Mouse (Mus musculus): ENCODE results near the gene Sec24d. TPM values are rescaled to one million over a fixed set of nuclear protein-coding genes. Genes with fewer than 3 reads are reported as not detected.
"Not testable (repeated sequence)": the region's sequence is repeated elsewhere in the genome, so short reads cannot be mapped to it uniquely, and the experiment has no call there.

The Sec24d gene
- polyA plus RNA-seq, 1 experiment from 2014 or later, result 59.4 TPM

GRCm38 (mm10) chr3:123354388-123354787 lies 87.1 kb downstream of the Sec24d start:
- ATAC-seq (ENCODE audit: low FRiP score, low TSS enrichment), result no peak
- Histone ChIP-seq H3K36me3 (ENCODE audit: control insufficient read depth, insufficient read depth, low read length) (peaks cover 51% of the 10 kb centered on the region), H3K4me1 (ENCODE audit: control insufficient read depth, insufficient read depth, low read length) (no peaks in the 10 kb centered on the region), H3K4me3 (ENCODE audit: low read length) (no peak overlapping the region), H3K9me3 (ENCODE audit: control insufficient read depth, low read length) (no peaks in the 10 kb centered on the region), H3K27ac (ENCODE audit: low read depth, low read length) (no peak overlapping the region), H3K27me3 (ENCODE audit: control insufficient read depth, insufficient read depth, low read length) (no peaks in the 10 kb centered on the region), H3K9ac (ENCODE audit: low read depth, low read length) (no peak overlapping the region), H3K4me2 (replicated peaks; ENCODE audit: low read depth, low read length) (no peak overlapping the region)
- 90% methylated on average over 9 of the region's 9 CpGs for WGBS

GRCm38 (mm10) chr3:123356377-123356991 lies 89.2 kb downstream of the Sec24d start:
- 66% methylated on average over 4 of the region's 4 CpGs for WGBS
- Histone ChIP-seq H3K4me1 (ENCODE audit: control insufficient read depth, insufficient read depth, low read length) (no peaks in the 10 kb centered on the region), H3K36me3 (ENCODE audit: control insufficient read depth, insufficient read depth, low read length) (peaks cover 58% of the 10 kb centered on the region), H3K4me3 (ENCODE audit: low read length) (no peak overlapping the region), H3K9me3 (ENCODE audit: control insufficient read depth, low read length) (no peaks in the 10 kb centered on the region), H3K27me3 (ENCODE audit: control insufficient read depth, insufficient read depth, low read length) (no peaks in the 10 kb centered on the region), H3K4me2 (replicated peaks; ENCODE audit: low read depth, low read length) (no peak overlapping the region), H3K27ac (ENCODE audit: low read depth, low read length) (no peak overlapping the region), H3K9ac (ENCODE audit: low read depth, low read length) (no peak overlapping the region)
- no peak for ATAC-seq (ENCODE audit: low FRiP score, low TSS enrichment)

GRCm38 (mm10) chr3:123366820-123367219 lies 99.6 kb downstream of the Sec24d start:
- not testable (repeated sequence) for H3K4me2 ChIP-seq (replicated peaks; ENCODE audit: low read depth, low read length); H3K4me3 ChIP-seq (ENCODE audit: low read length); H3K4me1 ChIP-seq (ENCODE audit: control insufficient read depth, insufficient read depth, low read length); H3K27ac ChIP-seq (ENCODE audit: low read depth, low read length); H3K9ac ChIP-seq (ENCODE audit: low read depth, low read length); H3K27me3 ChIP-seq (ENCODE audit: control insufficient read depth, insufficient read depth, low read length); ATAC-seq (ENCODE audit: low FRiP score, low TSS enrichment); H3K9me3 ChIP-seq (ENCODE audit: control insufficient read depth, low read length)
- peaks cover 62% of the 10 kb centered on the region for H3K36me3 ChIP-seq (ENCODE audit: control insufficient read depth, insufficient read depth, low read length)
- 90% methylated on average over 2 of the region's 2 CpGs for WGBS

DNA sequence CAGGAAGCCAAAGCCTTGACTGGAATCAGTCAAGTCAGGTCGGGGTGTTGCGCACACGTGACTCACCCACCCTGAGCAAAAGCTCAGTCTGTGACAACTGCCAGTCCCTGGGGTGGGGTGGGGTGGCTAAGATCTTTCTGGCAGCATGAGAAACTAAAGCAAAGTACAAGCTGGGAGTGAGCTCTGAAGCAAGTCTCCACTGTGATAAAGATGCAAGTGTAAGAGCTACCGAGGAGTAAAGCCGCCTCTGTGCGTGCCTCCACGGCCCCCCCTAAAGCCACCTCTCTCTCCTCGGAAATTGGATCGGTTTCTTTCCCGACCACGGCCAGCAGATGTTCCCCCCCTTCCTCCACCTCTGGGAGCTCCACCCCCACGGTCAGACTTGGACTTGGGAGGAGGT lies 101.9 kb downstream of the Sec24d start:
- Histone ChIP-seq H3K4me3 (ENCODE audit: low read length) (no peak overlapping the region), H3K9ac (ENCODE audit: low read depth, low read length) (no peak overlapping the region), H3K4me1 (ENCODE audit: control insufficient read depth, insufficient read depth, low read length) (no peaks in the 10 kb centered on the region), H3K4me2 (replicated peaks; ENCODE audit: low read depth, low read length) (no peak overlapping the region), H3K36me3 (ENCODE audit: control insufficient read depth, insufficient read depth, low read length) (peaks cover 47% of the 10 kb centered on the region), H3K27me3 (ENCODE audit: control insufficient read depth, insufficient read depth, low read length) (no peaks in the 10 kb centered on the region), H3K27ac (ENCODE audit: low read depth, low read length) (no peak overlapping the region), H3K9me3 (ENCODE audit: control insufficient read depth, low read length) (no peaks in the 10 kb centered on the region)
- no peak for ATAC-seq (ENCODE audit: low FRiP score, low TSS enrichment)
- WGBS, result 80% methylated on average over 12 of the region's 12 CpGs

GRCm38 (mm10) chr3:123370927-123371326 lies 103.7 kb downstream of the Sec24d start:
- Histone ChIP-seq H3K9me3 (ENCODE audit: control insufficient read depth, low read length) (no peaks in the 10 kb centered on the region), H3K9ac (ENCODE audit: low read depth, low read length) (no peak overlapping the region), H3K36me3 (ENCODE audit: control insufficient read depth, insufficient read depth, low read length) (peaks cover 45% of the 10 kb centered on the region), H3K4me2 (replicated peaks; ENCODE audit: low read depth, low read length) (no peak overlapping the region), H3K27me3 (ENCODE audit: control insufficient read depth, insufficient read depth, low read length) (no peaks in the 10 kb centered on the region), H3K27ac (ENCODE audit: low read depth, low read length) (no peak overlapping the region), H3K4me3 (ENCODE audit: low read length) (no peak overlapping the region), H3K4me1 (ENCODE audit: control insufficient read depth, insufficient read depth, low read length) (no peaks in the 10 kb centered on the region)
- ATAC-seq (ENCODE audit: low FRiP score, low TSS enrichment), result no peak
- WGBS, result 91% methylated on average over 5 of the region's 5 CpGs

GRCm38 (mm10) chr3:123371766-123372535 lies 104.7 kb downstream of the Sec24d start:
- no peaks in the 10 kb centered on the region for H3K9me3 ChIP-seq (ENCODE audit: control insufficient read depth, low read length)
- ATAC-seq (ENCODE audit: low FRiP score, low TSS enrichment), result peak; percentile 69
- H3K9ac ChIP-seq (ENCODE audit: low read depth, low read length), result no peak overlapping the region
- no peak overlapping the region for H3K27ac ChIP-seq (ENCODE audit: low read depth, low read length)
- no peak overlapping the region for H3K4me3 ChIP-seq (ENCODE audit: low read length)
- no peak overlapping the region for H3K4me2 ChIP-seq (replicated peaks; ENCODE audit: low read depth, low read length)
- no peaks in the 10 kb centered on the region for H3K27me3 ChIP-seq (ENCODE audit: control insufficient read depth, insufficient read depth, low read length)
- no peaks in the 10 kb centered on the region for H3K4me1 ChIP-seq (ENCODE audit: control insufficient read depth, insufficient read depth, low read length)
- 34% methylated on average over 11 of the region's 11 CpGs for WGBS
- peaks cover 40% of the 10 kb centered on the region for H3K36me3 ChIP-seq (ENCODE audit: control insufficient read depth, insufficient read depth, low read length)

DNA sequence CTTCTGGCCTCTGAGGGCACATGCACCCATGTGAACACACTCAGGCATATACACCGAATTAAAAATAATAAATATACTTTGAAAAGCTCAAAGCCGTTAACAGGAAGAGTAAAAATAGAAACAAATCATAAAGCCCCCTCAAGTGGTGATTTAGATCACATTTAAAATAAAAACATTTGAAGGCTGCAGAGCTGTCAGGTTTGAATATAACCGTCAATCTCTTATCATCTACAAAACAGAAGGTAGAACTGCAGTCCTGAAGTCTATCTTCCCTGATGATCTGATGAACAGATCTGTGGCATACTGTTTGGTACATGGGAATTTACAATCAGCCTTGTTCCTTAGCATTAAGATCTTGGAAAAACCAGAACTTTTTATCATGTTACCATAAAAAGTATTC lies 109.3 kb downstream of the Sec24d start:
- Histone ChIP-seq H3K27me3 (ENCODE audit: control insufficient read depth, insufficient read depth, low read length) (no peaks in the 10 kb centered on the region), H3K9me3 (ENCODE audit: control insufficient read depth, low read length) (no peaks in the 10 kb centered on the region), H3K4me1 (ENCODE audit: control insufficient read depth, insufficient read depth, low read length) (no peaks in the 10 kb centered on the region), H3K27ac (ENCODE audit: low read depth, low read length) (no peak overlapping the region), H3K4me2 (replicated peaks; ENCODE audit: low read depth, low read length) (no peak overlapping the region), H3K36me3 (ENCODE audit: control insufficient read depth, insufficient read depth, low read length) (peaks cover 38% of the 10 kb centered on the region; the same call in 1 of the 2 replicates), H3K9ac (ENCODE audit: low read depth, low read length) (no peak overlapping the region), H3K4me3 (ENCODE audit: low read length) (no peak overlapping the region)
- no peak for ATAC-seq (ENCODE audit: low FRiP score, low TSS enrichment)
- 92% methylated on average over 3 of the region's 3 CpGs for WGBS

GRCm38 (mm10) chr3:123384435-123384834 lies 117.2 kb downstream of the Sec24d start:
- ATAC-seq (ENCODE audit: low FRiP score, low TSS enrichment), result no peak
- Histone ChIP-seq H3K4me3 (ENCODE audit: low read length) (peak overlapping the region; percentile 70; the same call in 1 of the 2 replicates), H3K4me2 (replicated peaks; ENCODE audit: low read depth, low read length) (peak overlapping the region; percentile 64), H3K9ac (ENCODE audit: low read depth, low read length) (no peak overlapping the region; the same call in 1 of the 2 replicates), H3K4me1 (ENCODE audit: control insufficient read depth, insufficient read depth, low read length) (peaks cover 11% of the 10 kb centered on the region; the same call in 1 of the 2 replicates), H3K27me3 (ENCODE audit: control insufficient read depth, insufficient read depth, low read length) (no peaks in the 10 kb centered on the region), H3K36me3 (ENCODE audit: control insufficient read depth, insufficient read depth, low read length) (peaks cover 12% of the 10 kb centered on the region; the same call in 1 of the 2 replicates), H3K27ac (ENCODE audit: low read depth, low read length) (no peak overlapping the region), H3K9me3 (ENCODE audit: control insufficient read depth, low read length) (no peaks in the 10 kb centered on the region)
- 88% methylated on average over 7 of the region's 7 CpGs for WGBS

DNA sequence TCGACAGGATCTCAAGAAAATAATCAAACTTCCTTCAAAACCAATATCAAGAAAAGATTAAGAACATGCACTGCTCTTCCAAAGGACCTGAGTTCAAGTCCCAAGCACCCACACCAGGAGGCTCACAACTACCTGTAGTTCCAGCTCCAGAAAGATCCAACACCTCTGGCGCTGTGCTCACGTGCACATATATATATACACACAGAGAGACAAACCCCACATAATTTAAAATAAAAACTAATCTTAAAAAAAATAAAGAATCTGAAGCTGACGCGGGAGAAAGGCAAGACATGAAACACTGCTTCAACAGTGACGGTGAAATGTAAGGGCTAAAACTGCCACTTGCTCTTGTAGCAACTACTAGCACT lies 117.8 kb downstream of the Sec24d start:
- 11% methylated on average over 6 of the region's 6 CpGs for WGBS
- peak overlapping the region; percentile 70 for H3K4me3 ChIP-seq (ENCODE audit: low read length)
- H3K27me3 ChIP-seq (ENCODE audit: control insufficient read depth, insufficient read depth, low read length), result no peaks in the 10 kb centered on the region
- H3K9me3 ChIP-seq (ENCODE audit: control insufficient read depth, low read length), result no peaks in the 10 kb centered on the region
- H3K36me3 ChIP-seq (ENCODE audit: control insufficient read depth, insufficient read depth, low read length), result peaks cover 6% of the 10 kb centered on the region; the same call in 1 of the 2 replicates
- H3K27ac ChIP-seq (ENCODE audit: low read depth, low read length), result peak overlapping the region; percentile 90; the same call in 1 of the 2 replicates
- H3K9ac ChIP-seq (ENCODE audit: low read depth, low read length), result peak overlapping the region; percentile 72
- peak overlapping the region; percentile 64 for H3K4me2 ChIP-seq (replicated peaks; ENCODE audit: low read depth, low read length)
- H3K4me1 ChIP-seq (ENCODE audit: control insufficient read depth, insufficient read depth, low read length), result peaks cover 11% of the 10 kb centered on the region; the same call in 1 of the 2 replicates
- ATAC-seq (ENCODE audit: low FRiP score, low TSS enrichment), result peak; percentile 26

Measured in kidney, embryonic 14.5 days (tissue).